Mouse (Mus musculus) ES-E14 (cell line): ENCODE measurements around the gene Fblim1. TPM values are rescaled to one million over a fixed set of nuclear protein-coding genes. Genes with fewer than 3 reads are reported as not detected.

Experiments
- DNase-seq: peaks from one replicate; pipeline ENCODE4 v3.0.0-alpha.2; 2013; ENCODE audit warnings: low read depth, low spot score
- H3K27ac ChIP-seq: 2 replicates; pipeline ENCODE4 v1.5.1; 2012; ENCODE audit warnings: low read depth, mild to moderate bottlenecking, low read length, moderate library complexity, mixed read lengths; ENCODE audit not compliant: poor library complexity, insufficient read depth, severe bottlenecking
- H3K36me3 ChIP-seq: 2 replicates; pipeline ENCODE4 v1.6.1; 2012; ENCODE audit warnings: mild to moderate bottlenecking, low read length, moderate library complexity, mixed read lengths; ENCODE audit not compliant: control insufficient read depth, poor library complexity, insufficient read depth, severe bottlenecking
- H3K4me1 ChIP-seq, 2 experiments: fragments of 150-350 bp in 1 of 2; sonication (generic) in 1 of 2; 2 replicates each; pipeline ENCODE4 v1.6.1; 2012; ENCODE audit warnings: low read length in 2 of 2, mild to moderate bottlenecking in 1 of 2, mixed read lengths in 1 of 2; ENCODE audit not compliant: control insufficient read depth in 2 of 2, insufficient read depth in 2 of 2, poor library complexity in 1 of 2
- H3K4me3 ChIP-seq, 2 experiments: fragments of 150-350 bp in 1 of 2; sonication (generic) in 1 of 2; 2 replicates each; pipeline ENCODE4 v1.5.1; 2012; ENCODE audit warnings: low read length in 2 of 2, low read depth in 1 of 2, mild to moderate bottlenecking in 1 of 2, mixed read lengths in 1 of 2; ENCODE audit not compliant: insufficient read depth in 1 of 2, poor library complexity in 1 of 2, severe bottlenecking in 1 of 2
- H3K9ac ChIP-seq: 2 replicates; pipeline ENCODE4 v1.6.1; 2012; ENCODE audit warnings: low read depth, mild to moderate bottlenecking, low read length, mixed read lengths; ENCODE audit not compliant: poor library complexity, insufficient read depth, severe bottlenecking
- H3K9me3 ChIP-seq: fragments of 150-350 bp; sonication (generic); 2 replicates; pipeline ENCODE4 v1.6.1; 2012; ENCODE audit warnings: low read depth, mild to moderate bottlenecking, low read length; ENCODE audit not compliant: control insufficient read depth, insufficient read depth
- CHD2 ChIP-seq: IDR thresholded peaks from 2 replicates; pipeline ENCODE4 v1.6.1; 2014; ENCODE audit warnings: mild to moderate bottlenecking, low read depth, low read length, inconsistent platforms
- HCFC1 ChIP-seq: IDR thresholded peaks from 2 replicates; pipeline ENCODE4 v1.6.1; 2012; ENCODE audit warnings: low read length, inconsistent platforms, borderline replicate concordance; ENCODE audit not compliant: insufficient read depth
- MAFK ChIP-seq: IDR thresholded peaks from 2 replicates; pipeline ENCODE4 v1.6.1; 2014; ENCODE audit warnings: mild to moderate bottlenecking, low read depth, low read length, inconsistent platforms; ENCODE audit not compliant: insufficient read depth
- ZC3H11A ChIP-seq: IDR thresholded peaks from 2 replicates; pipeline ENCODE4 v1.6.1; 2012; ENCODE audit warnings: low read depth, mild to moderate bottlenecking, inconsistent platforms, low read length, borderline replicate concordance
- ZNF384 ChIP-seq: IDR thresholded peaks from 2 replicates; pipeline ENCODE4 v1.6.1; 2012; ENCODE audit warnings: low read depth, low read length, inconsistent platforms
- in situ Hi-C, 2 experiments: fragments of 600-800 bp; cut with MboI; formaldehyde crosslinking; loops; one replicate each; pipeline ENCODE4 v1.15.1; 2025; ENCODE audit warnings: low sequenced_read_pairs in 2 of 2, inconsistent platforms in 1 of 2; ENCODE audit not compliant: unreplicated experiment in 2 of 2
- total RNA-seq: library from RNA; depleted of rRNA; stranded (reverse); fragments of 300-350 nt; gene quantifications from 2 replicates; pipeline ENCODE4 v1.2.3, GENCODE M21; 2012

Fblim1 gene
- total RNA-seq, 1 experiment: 71.3 TPM

GRCm38 (mm10) chr4:141636693-141637092 is 30.8 kb upstream of the Fblim1 start:
- peaks cover 0 to 5% of the 10 kb centered on the region in 2 experiments; a peak in 1 of 4 replicates for H3K4me1 ChIP-seq
- DNase-seq: no peak
- H3K36me3 ChIP-seq: peaks cover 2% of the 10 kb centered on the region; the same call in 1 of the 2 replicates
- no peak overlapping the region for H3K4me3 ChIP-seq
- in situ Hi-C loops: no loop called here
- TF ChIP-seq ZC3H11A (no peak), MAFK (no peak), ZNF384 (no peak), CHD2 (no peak), HCFC1 (no peak)
- H3K27ac ChIP-seq: no peak overlapping the region
- H3K9ac ChIP-seq: no peak overlapping the region
- H3K9me3 ChIP-seq: no peaks in the 10 kb centered on the region

- no peak overlapping the region for H3K27ac ChIP-seq
- in situ Hi-C loops: no loop called here
- no peak for DNase-seq
- no peaks in the 10 kb centered on the region for H3K9me3 ChIP-seq
- TF ChIP-seq MAFK (no peak), ZC3H11A (no peak), ZNF384 (no peak), HCFC1 (no peak), CHD2 (no peak)
- peaks cover 0 to 3% of the 10 kb centered on the region in 2 experiments; a peak in 1 of 4 replicates for H3K4me1 ChIP-seq
- H3K36me3 ChIP-seq: peaks cover 2% of the 10 kb centered on the region; the same call in 1 of the 2 replicates
- H3K9ac ChIP-seq: no peak overlapping the region
- H3K4me3 ChIP-seq: no peak overlapping the region
Observed at GRCm38 (mm10) chr4:141635991-141636390, 30.1 kb upstream of the Fblim1 start.

GRCm38 (mm10) chr4:141632111-141632873 is 26.4 kb upstream of the Fblim1 start:
- no peak overlapping the region for H3K9ac ChIP-seq
- H3K9me3 ChIP-seq: no peaks in the 10 kb centered on the region
- no peak for TF ChIP-seq MAFK
- no peak for TF ChIP-seq ZC3H11A
- no peak for TF ChIP-seq CHD2
- no peak for TF ChIP-seq ZNF384
- no peak for TF ChIP-seq HCFC1
- in situ Hi-C loops: no loop called here
- no peak overlapping the region for H3K4me3 ChIP-seq
- DNase-seq: no peak
- peaks cover 0 to 10% of the 10 kb centered on the region in 2 experiments; a peak in 1 of 4 replicates for H3K4me1 ChIP-seq
- H3K27ac ChIP-seq: no peak overlapping the region
- peaks cover 2% of the 10 kb centered on the region; the same call in 1 of the 2 replicates for H3K36me3 ChIP-seq

GRCm38 (mm10) chr4:141631250-141631649 is 25.4 kb upstream of the Fblim1 start:
- TF ChIP-seq ZNF384 (no peak), MAFK (no peak), ZC3H11A (no peak), HCFC1 (no peak), CHD2 (no peak)
- in situ Hi-C loops: no loop called here
- H3K9me3 ChIP-seq: no peaks in the 10 kb centered on the region
- H3K36me3 ChIP-seq: peaks cover 2% of the 10 kb centered on the region; the same call in 1 of the 2 replicates
- H3K4me3 ChIP-seq: peak overlapping the region in 1 of 2 experiments; percentile 9; a peak in 1 of 4 replicates
- peaks cover 0 to 12% of the 10 kb centered on the region in 2 experiments; a peak in 1 of 4 replicates for H3K4me1 ChIP-seq
- H3K9ac ChIP-seq: no peak overlapping the region
- H3K27ac ChIP-seq: no peak overlapping the region
- DNase-seq: no peak
